Mouse (Mus musculus): ENCODE data around the gene Elf2. TPM values are rescaled to one million over a fixed set of nuclear protein-coding genes. Genes with fewer than 3 reads are reported as not detected.

Gene Elf2
- total and polyA plus RNA-seq, 3 experiments = 52.6 to 111 (median 67.8) TPM

DNA sequence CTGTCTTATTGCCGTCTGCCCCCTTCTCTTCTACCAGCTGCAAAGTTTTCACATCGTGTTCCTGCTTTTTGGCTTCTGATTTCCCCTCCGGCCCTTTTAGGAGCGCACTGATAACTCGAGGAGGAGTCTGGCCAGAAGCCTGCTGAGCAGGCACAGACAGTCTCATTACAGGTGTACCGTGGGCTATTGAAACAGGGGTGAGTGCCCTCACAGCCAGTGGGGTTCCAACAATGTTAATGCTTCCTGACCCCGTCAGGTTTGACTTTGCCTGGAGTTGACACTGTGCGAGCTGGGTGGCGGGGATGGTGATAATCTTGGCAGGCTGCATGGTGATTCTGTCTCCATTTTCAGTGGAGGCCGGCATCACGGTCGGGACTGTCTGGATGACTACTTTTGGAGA is 84.0 kb downstream of the Elf2 start:
- no peaks in the 10 kb centered on the region for H3K9me3 ChIP-seq (replicated peaks)
- ATAC-seq (ENCODE audit: extremely low read depth, insufficient number of reproducible peaks, low FRiP score, poor library complexity, severe bottlenecking) = no peak
- H3K36me3 ChIP-seq (replicated peaks) = peaks cover 96% of the 10 kb centered on the region
- no peak for DNase-seq (ENCODE audit: low spot score)
- no peaks in the 10 kb centered on the region for H3K27me3 ChIP-seq (ENCODE audit: insufficient read depth, low read length)
- H3K4me1 ChIP-seq (ENCODE audit: insufficient read depth, low read depth, low read length) = peaks cover 17% of the 10 kb centered on the region
- H3K4me3 ChIP-seq (ENCODE audit: low read depth, low read length) = no peak overlapping the region
- no peak for TF ChIP-seq CTCF (IDR thresholded peaks at IDR 0.05; ENCODE audit: low read depth, low read length)
- no peak for TF ChIP-seq GATA2 (IDR thresholded peaks at IDR 0.05; ENCODE audit: borderline replicate concordance, low read depth, low read length)
- no peak for TF ChIP-seq TAL1 (conservative IDR thresholded peaks at IDR 0.05; ENCODE audit: low read depth, low read length)
- no peak for TF ChIP-seq GATA1 (IDR thresholded peaks at IDR 0.05; ENCODE audit: borderline replicate concordance, low read length)
- TF ChIP-seq POLR2AphosphoS5 (IDR thresholded peaks at IDR 0.05; ENCODE audit: insufficient replicate concordance, low read depth, low read length) = no peak

DNA sequence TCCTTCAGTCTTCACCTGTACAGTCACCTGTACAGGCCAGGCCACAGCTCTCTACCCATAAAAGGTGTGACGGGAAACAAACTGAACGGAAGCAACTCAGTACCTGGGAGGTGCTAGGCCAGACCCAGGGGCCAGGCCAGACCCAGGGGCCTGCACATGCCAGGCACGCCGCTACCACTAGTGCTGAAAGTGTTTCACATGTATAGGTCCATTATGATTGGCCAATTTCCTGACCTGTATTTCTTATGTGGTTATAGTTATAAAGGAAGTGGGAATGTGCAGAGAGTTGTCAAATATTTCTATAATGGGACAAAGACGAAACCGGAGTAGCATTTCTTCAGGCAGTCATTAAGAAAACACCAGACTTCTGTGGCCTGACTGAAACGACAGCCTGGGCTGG is 85.7 kb downstream of the Elf2 start:
- peaks cover 93% of the 10 kb centered on the region for H3K36me3 ChIP-seq (replicated peaks)

GRCm38 (mm10) chr3:51252689-51253402 is 87.6 kb downstream of the Elf2 start:
- no peak for ATAC-seq (ENCODE audit: extremely low read depth, insufficient number of reproducible peaks, low FRiP score, poor library complexity, severe bottlenecking)
- no peaks in the 10 kb centered on the region for H3K27me3 ChIP-seq (ENCODE audit: insufficient read depth, low read length)
- TF ChIP-seq GATA1 (IDR thresholded peaks at IDR 0.05; ENCODE audit: borderline replicate concordance, low read length) = no peak
- TF ChIP-seq TAL1 (conservative IDR thresholded peaks at IDR 0.05; ENCODE audit: low read depth, low read length) = no peak
- TF ChIP-seq GATA2 (IDR thresholded peaks at IDR 0.05; ENCODE audit: borderline replicate concordance, low read depth, low read length) = no peak
- TF ChIP-seq CTCF (IDR thresholded peaks at IDR 0.05; ENCODE audit: low read depth, low read length) = no peak
- no peak; the same call in 1 of the 2 replicates for TF ChIP-seq POLR2AphosphoS5 (IDR thresholded peaks at IDR 0.05; ENCODE audit: insufficient replicate concordance, low read depth, low read length)
- H3K9me3 ChIP-seq (replicated peaks) = no peaks in the 10 kb centered on the region
- no peak overlapping the region for H3K4me3 ChIP-seq (ENCODE audit: low read depth, low read length)
- peaks cover 95% of the 10 kb centered on the region for H3K36me3 ChIP-seq (replicated peaks)
- no peak for DNase-seq (ENCODE audit: low spot score)
- H3K4me1 ChIP-seq (ENCODE audit: insufficient read depth, low read depth, low read length) = peaks cover 28% of the 10 kb centered on the region

More for the DNA sequence above, 85.7 kb downstream of the Elf2 start:
- Histone ChIP-seq H3K4me3 (ENCODE audit: low read depth, low read length) (no peak overlapping the region), H3K4me1 (ENCODE audit: insufficient read depth, low read depth, low read length) (peaks cover 20% of the 10 kb centered on the region), H3K9me3 (replicated peaks) (no peaks in the 10 kb centered on the region), H3K27me3 (ENCODE audit: insufficient read depth, low read length) (no peaks in the 10 kb centered on the region)
- TF ChIP-seq GATA2 (IDR thresholded peaks at IDR 0.05; ENCODE audit: borderline replicate concordance, low read depth, low read length) (no peak), POLR2AphosphoS5 (IDR thresholded peaks at IDR 0.05; ENCODE audit: insufficient replicate concordance, low read depth, low read length) (no peak), CTCF (IDR thresholded peaks at IDR 0.05; ENCODE audit: low read depth, low read length) (no peak), GATA1 (IDR thresholded peaks at IDR 0.05; ENCODE audit: borderline replicate concordance, low read length) (no peak), TAL1 (conservative IDR thresholded peaks at IDR 0.05; ENCODE audit: low read depth, low read length) (no peak)
- ATAC-seq (ENCODE audit: extremely low read depth, insufficient number of reproducible peaks, low FRiP score, poor library complexity, severe bottlenecking) = no peak
- no peak for DNase-seq (ENCODE audit: low spot score)

DNA sequence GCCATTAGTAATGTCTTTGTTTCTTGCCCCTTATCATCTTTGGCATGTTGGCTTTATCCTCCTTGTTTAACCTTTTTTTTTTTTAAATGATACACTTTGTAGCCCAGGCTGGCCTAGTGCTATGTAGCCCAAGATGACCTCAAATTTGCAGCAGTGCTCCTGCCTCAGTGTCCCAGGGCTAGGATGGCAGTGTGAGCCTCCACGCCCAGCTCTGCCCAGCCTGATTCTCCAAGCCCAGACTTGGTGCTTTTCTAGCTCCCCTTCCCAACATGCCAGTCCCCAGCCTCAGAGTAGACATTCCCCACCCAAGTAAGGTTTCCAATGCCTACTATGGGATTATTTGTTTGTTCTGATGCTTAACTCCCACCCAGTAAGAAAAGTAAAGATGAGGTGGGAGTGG is 88.2 kb downstream of the Elf2 start:
- H3K4me3 ChIP-seq (ENCODE audit: low read depth, low read length) = no peak overlapping the region
- no peaks in the 10 kb centered on the region for H3K27me3 ChIP-seq (ENCODE audit: insufficient read depth, low read length)
- peaks cover 31% of the 10 kb centered on the region for H3K4me1 ChIP-seq (ENCODE audit: insufficient read depth, low read depth, low read length)
- H3K36me3 ChIP-seq (replicated peaks) = peaks cover 95% of the 10 kb centered on the region
- ATAC-seq (ENCODE audit: extremely low read depth, insufficient number of reproducible peaks, low FRiP score, poor library complexity, severe bottlenecking) (no peak), DNase-seq (ENCODE audit: low spot score) (no peak)
- TF ChIP-seq POLR2AphosphoS5 (IDR thresholded peaks at IDR 0.05; ENCODE audit: insufficient replicate concordance, low read depth, low read length) (no peak), GATA1 (IDR thresholded peaks at IDR 0.05; ENCODE audit: borderline replicate concordance, low read length) (no peak), GATA2 (IDR thresholded peaks at IDR 0.05; ENCODE audit: borderline replicate concordance, low read depth, low read length) (no peak), CTCF (IDR thresholded peaks at IDR 0.05; ENCODE audit: low read depth, low read length) (no peak), TAL1 (conservative IDR thresholded peaks at IDR 0.05; ENCODE audit: low read depth, low read length) (no peak)
- no peaks in the 10 kb centered on the region for H3K9me3 ChIP-seq (replicated peaks)

DNA sequence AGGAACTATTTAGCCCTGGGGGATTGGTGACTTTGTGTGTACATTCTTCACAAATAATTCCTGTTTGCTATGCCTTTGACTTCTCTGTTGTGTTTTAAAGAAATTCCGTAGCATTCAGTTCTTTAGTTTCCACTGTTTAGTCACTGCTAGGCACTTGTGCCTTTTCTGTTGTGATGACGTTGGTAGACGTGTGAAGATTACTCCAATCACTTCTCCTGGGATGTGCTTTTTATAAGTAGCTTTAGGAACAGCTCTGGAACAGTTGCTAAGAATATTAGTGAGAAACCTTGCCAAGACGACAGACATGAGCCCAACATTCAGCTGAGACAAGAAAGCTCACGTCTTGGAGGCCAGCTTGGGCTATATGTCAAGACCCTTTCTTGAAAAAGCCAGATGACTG is 89.4 kb downstream of the Elf2 start:
- H3K9me3 ChIP-seq (replicated peaks) = no peaks in the 10 kb centered on the region
- ATAC-seq (ENCODE audit: extremely low read depth, insufficient number of reproducible peaks, low FRiP score, poor library complexity, severe bottlenecking) = no peak
- peaks cover 31% of the 10 kb centered on the region for H3K4me1 ChIP-seq (ENCODE audit: insufficient read depth, low read depth, low read length)
- no peak for DNase-seq (ENCODE audit: low spot score)
- peaks cover 92% of the 10 kb centered on the region for H3K36me3 ChIP-seq (replicated peaks)
- no peaks in the 10 kb centered on the region for H3K27me3 ChIP-seq (ENCODE audit: insufficient read depth, low read length)
- H3K4me3 ChIP-seq (ENCODE audit: low read depth, low read length) = no peak overlapping the region
- no peak for TF ChIP-seq POLR2AphosphoS5 (IDR thresholded peaks at IDR 0.05; ENCODE audit: insufficient replicate concordance, low read depth, low read length)
- TF ChIP-seq CTCF (IDR thresholded peaks at IDR 0.05; ENCODE audit: low read depth, low read length) = no peak
- no peak for TF ChIP-seq GATA1 (IDR thresholded peaks at IDR 0.05; ENCODE audit: borderline replicate concordance, low read length)
- no peak for TF ChIP-seq GATA2 (IDR thresholded peaks at IDR 0.05; ENCODE audit: borderline replicate concordance, low read depth, low read length)
- TF ChIP-seq TAL1 (conservative IDR thresholded peaks at IDR 0.05; ENCODE audit: low read depth, low read length) = no peak

DNA sequence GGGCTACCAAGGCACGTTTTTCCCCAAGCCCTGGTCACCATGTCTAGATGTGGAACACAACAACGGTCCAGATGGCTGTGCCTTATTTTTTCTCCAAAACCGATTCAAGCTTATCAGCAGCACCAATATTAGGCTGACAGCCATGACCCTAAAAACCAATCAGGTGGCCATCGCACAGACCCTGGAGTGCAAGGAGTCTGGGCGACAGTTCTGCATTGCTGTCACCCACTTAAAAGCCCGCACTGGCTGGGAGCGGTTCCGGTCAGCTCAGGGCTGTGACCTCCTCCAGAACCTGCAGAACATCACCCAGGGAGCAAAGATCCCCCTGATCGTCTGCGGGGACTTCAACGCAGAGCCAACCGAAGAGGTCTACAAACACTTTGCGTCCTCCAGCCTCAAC is 90.6 kb downstream of the Elf2 start:
- TF ChIP-seq GATA2 (IDR thresholded peaks at IDR 0.05; ENCODE audit: borderline replicate concordance, low read depth, low read length) (no peak), CTCF (IDR thresholded peaks at IDR 0.05; ENCODE audit: low read depth, low read length) (no peak), GATA1 (IDR thresholded peaks at IDR 0.05; ENCODE audit: borderline replicate concordance, low read length) (no peak), TAL1 (conservative IDR thresholded peaks at IDR 0.05; ENCODE audit: low read depth, low read length) (no peak), POLR2AphosphoS5 (IDR thresholded peaks at IDR 0.05; ENCODE audit: insufficient replicate concordance, low read depth, low read length) (no peak)
- Histone ChIP-seq H3K27me3 (ENCODE audit: insufficient read depth, low read length) (no peaks in the 10 kb centered on the region), H3K36me3 (replicated peaks) (peaks cover 91% of the 10 kb centered on the region)

More for the DNA sequence above, 90.6 kb downstream of the Elf2 start:
- no peak overlapping the region for H3K4me3 ChIP-seq (ENCODE audit: low read depth, low read length)
- H3K4me1 ChIP-seq (ENCODE audit: insufficient read depth, low read depth, low read length) = peaks cover 36% of the 10 kb centered on the region
- ATAC-seq (ENCODE audit: extremely low read depth, insufficient number of reproducible peaks, low FRiP score, poor library complexity, severe bottlenecking) (no peak), DNase-seq (ENCODE audit: low spot score) (no peak)
- H3K9me3 ChIP-seq (replicated peaks) = no peaks in the 10 kb centered on the region

All from G1E (cell line).